Mouse (Mus musculus) erythroid progenitor cell, adult 5-6 weeks (primary cell): Measurements from ENCODE around the gene Gm13285. TPM values are rescaled to one million over a fixed set of nuclear protein-coding genes. Genes with fewer than 3 reads are reported as not detected.
"Not testable (repeated sequence)": the region's sequence is repeated elsewhere in the genome, so short reads cannot be mapped to it uniquely, and the experiment has no call there.

ENCODE experiments used
- ATAC-seq: replicated peaks from 2 replicates; pipeline ENCODE4 v1.8.0; 2016; ENCODE audit warnings: moderate number of reproducible peaks, mild to moderate bottlenecking, moderate TSS enrichment, inconsistent platforms; ENCODE audit not compliant: poor library complexity, low FRiP score, severe bottlenecking
- total RNA-seq, 2 experiments: library from RNA; stranded (forward) in 1 of 2; stranded (reverse) in 1 of 2; fragments of 150-400 nt in 1 of 2; fragments of 186-747, 209-891 nt in 1 of 2; gene quantifications; 2 replicates each; pipeline versions ENCODE4 v1.2.3 to v1.2.4; 2015 to 2017; ENCODE audit warnings: low replicate concordance in 2 of 2

Gene Gm13285
- total RNA-seq (2015; ENCODE audit: low replicate concordance) (not detected in 2 replicates), total RNA-seq (2017; ENCODE audit: low replicate concordance) (not detected in 2 replicates)

DNA sequence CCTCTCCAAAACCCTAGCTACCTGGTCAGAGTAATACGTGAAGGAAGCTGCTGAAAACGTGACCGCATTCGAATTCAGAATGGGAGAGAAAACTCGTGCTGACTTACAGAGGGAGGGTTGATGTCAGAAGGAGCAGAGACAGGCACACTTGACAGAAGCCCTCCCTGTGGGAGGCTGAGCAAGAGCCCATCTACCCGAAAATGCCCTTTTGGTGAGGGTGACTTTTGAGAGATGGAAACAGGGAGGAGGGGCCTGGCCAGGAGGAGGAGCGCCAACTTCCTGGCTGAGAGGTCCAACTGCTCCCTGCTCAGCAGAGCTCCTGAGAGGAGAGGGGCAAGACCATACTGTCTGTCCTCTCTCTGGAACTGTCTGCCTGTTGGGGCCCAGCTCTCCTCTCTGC lies at the start of gene Gm13285:
Gene Gm13285 (plus strand): TSS at position 301 of the 400 bp plus-strand sequence.
- ATAC-seq = not testable (repeated sequence)

DNA sequence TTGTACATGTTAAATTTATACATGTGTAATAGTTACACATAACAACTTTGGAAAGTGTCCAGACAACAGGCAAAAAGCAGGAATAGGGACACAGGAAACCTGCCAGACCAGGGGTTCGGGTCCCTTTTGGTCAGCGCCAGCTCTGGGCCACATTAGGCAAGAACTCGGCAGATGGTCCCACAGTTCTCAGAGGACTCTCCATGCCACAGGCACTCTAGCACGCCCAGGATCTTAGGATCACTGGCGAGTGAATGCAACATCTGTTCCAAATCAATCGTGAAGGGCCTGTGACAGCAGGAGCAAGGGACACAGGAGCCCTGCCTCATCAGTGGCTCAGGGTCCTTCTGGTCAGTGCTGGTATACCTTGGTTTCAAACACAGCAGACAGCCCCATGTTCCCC lies 49.5 kb upstream of the Gm13285 start:
- ATAC-seq = no peak

GRCm38 (mm10) chr4:88754818-88755340 lies 44.6 kb upstream of the Gm13285 start, which contains the start of gene Gm13271:
Gene Gm13271, plus strand, starts transcription at chr4:88754868.
- not testable (repeated sequence) for ATAC-seq

DNA sequence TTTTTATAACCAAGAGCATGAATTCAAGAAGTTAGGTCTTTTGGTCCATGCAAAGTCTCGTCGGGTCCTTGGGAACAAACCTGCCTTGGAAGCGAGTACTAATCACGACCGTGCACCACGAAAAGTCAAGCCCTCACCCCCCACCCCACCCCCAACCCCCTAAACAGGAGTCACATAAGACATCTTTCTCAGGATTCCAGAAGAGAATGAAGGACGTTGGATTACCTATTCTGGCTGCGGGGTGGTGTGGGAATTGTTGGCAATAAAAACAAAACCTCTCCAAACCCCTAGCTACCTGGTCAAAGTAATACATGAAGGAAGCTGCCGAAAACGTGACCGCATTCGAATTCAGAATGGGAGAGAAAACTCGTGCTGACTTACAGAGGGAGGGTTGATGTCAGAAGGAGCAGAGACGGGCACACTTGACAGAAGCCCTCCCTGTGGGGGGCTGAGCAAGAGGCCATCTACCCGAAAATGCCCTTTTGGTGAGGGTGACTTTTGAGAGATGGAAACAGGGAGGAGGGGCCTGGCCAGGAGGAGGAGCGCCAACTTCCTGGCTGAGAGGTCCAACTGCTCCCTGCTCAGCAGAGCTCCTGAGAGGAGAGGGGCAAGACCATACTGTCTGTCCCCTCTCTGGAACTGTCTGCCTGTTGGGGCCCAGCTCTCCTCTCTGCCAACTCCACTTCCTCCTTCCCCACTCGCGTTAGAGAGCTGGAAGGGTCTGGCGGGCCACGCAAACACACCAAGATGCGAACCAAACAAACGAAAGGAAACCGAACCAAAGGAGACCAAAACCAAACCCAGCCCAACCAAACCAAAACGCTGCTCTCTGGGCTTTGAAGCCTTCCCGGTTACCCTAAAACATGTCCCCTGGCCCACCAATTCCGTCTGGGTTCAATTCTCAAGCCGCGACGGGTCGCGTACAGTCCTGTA lies 42.6 kb upstream of the Gm13285 start:
- ATAC-seq = not testable (repeated sequence)

- ATAC-seq = peak; percentile 99
These were observed 41.8 kb upstream of the Gm13285 start for GRCm38 (mm10) chr4:88757628-88758031.

- not testable (repeated sequence) for ATAC-seq
These were observed 40.7 kb upstream of the Gm13285 start for GRCm38 (mm10) chr4:88758751-88759150.

- not testable (repeated sequence) for ATAC-seq
These were observed 39.7 kb upstream of the Gm13285 start, which contains the start of gene Gm13283 for GRCm38 (mm10) chr4:88759610-88760268. Gene Gm13283, plus strand, starts transcription at chr4:88760119.

- ATAC-seq = not testable (repeated sequence)
These were observed 39.0 kb upstream of the Gm13285 start for GRCm38 (mm10) chr4:88760431-88760830.

- ATAC-seq = not testable (repeated sequence)
These were observed 37.7 kb upstream of the Gm13285 start for GRCm38 (mm10) chr4:88761776-88762175.

GRCm38 (mm10) chr4:88762341-88762740 lies 37.1 kb upstream of the Gm13285 start:
- ATAC-seq = not testable (repeated sequence)

DNA sequence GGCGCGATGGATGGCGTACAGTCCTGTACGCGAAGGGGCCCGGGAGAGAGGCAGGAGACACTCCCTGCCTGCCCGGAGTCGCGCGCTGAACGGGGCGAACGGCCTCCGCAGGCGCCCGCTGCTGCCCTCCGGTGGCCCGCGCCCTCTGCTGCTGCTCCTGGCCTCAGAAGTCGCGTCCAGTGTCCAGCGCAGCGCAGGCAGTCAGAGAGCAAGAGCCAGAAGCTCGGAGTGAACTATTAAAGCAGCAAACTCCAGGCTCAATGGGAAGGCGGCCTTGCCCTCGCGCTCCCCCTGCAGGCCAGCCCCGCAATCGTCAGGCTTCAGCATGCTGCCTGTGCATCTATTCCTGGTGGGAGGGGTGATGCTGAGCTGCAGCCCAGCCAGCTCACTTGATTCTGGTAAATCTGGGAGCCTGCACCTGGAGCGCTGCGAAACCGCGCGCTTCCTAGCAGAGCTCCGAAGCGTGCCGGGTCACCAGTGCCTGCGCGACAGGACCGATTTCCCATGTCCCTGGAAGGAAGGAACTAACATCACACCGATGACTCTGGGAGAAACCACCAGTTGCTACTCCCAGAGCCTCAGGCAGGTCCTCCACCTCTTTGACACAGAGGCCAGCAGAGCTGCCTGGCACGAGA lies 36.0 kb upstream of the Gm13285 start:
- ATAC-seq = peak; percentile 71; the same call in 1 of the 2 replicates

DNA sequence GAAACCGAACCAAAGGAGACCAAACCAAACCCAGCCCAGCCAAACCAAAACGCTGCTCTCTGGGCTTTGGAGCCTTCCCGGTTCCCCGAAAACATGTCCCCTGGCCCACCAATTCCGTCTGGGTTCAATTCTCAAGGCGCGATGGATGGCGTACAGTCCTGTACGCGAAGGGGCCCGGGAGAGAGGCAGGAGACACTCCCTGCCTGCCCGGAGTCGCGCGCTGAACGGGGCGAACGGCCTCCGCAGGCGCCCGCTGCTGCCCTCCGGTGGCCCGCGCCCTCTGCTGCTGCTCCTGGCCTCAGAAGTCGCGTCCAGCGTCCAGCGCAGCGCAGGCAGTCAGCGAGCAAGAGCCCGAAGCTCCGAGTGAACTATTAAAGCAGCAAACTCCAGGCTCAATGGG lies 25.9 kb upstream of the Gm13285 start, which contains the start of gene Gm13290:
Gene Gm13290 (plus strand): TSS at position 301 of the 400 bp plus-strand sequence.
- not testable (repeated sequence) for ATAC-seq

GRCm38 (mm10) chr4:88776622-88777021 lies 22.8 kb upstream of the Gm13285 start, which contains the start of gene Gm13289:
Gene Gm13289, plus strand, starts transcription at chr4:88776922.
- ATAC-seq = not testable (repeated sequence)

GRCm38 (mm10) chr4:88779550-88779949 lies 19.9 kb upstream of the Gm13285 start, which contains the start of gene Gm13272:
Gene Gm13272, plus strand, starts transcription at chr4:88779850.
- ATAC-seq = not testable (repeated sequence)

GRCm38 (mm10) chr4:88780320-88780719 lies 19.1 kb upstream of the Gm13285 start:
- ATAC-seq = not testable (repeated sequence)

- not testable (repeated sequence) for ATAC-seq
These were observed 17.6 kb upstream of the Gm13285 start, which contains the start of gene Ifnz for GRCm38 (mm10) chr4:88781831-88782230. Gene Ifnz, plus strand, starts transcription at chr4:88782131.

- ATAC-seq = not testable (repeated sequence)
These were observed 17.1 kb upstream of the Gm13285 start for GRCm38 (mm10) chr4:88782335-88782734.

- not testable (repeated sequence) for ATAC-seq
These were observed 14.1 kb upstream of the Gm13285 start, which contains the start of gene Gm13276 for GRCm38 (mm10) chr4:88785409-88785808. Gene Gm13276, plus strand, starts transcription at chr4:88785709.

- not testable (repeated sequence) for ATAC-seq
These were observed 11.1 kb upstream of the Gm13285 start, which contains the start of gene Gm13277 for GRCm38 (mm10) chr4:88788402-88788801. Gene Gm13277, plus strand, starts transcription at chr4:88788632.
